Mouse (Mus musculus): ENCODE measurements around the gene Rab3gap2.

The Rab3gap2 gene

DNA sequence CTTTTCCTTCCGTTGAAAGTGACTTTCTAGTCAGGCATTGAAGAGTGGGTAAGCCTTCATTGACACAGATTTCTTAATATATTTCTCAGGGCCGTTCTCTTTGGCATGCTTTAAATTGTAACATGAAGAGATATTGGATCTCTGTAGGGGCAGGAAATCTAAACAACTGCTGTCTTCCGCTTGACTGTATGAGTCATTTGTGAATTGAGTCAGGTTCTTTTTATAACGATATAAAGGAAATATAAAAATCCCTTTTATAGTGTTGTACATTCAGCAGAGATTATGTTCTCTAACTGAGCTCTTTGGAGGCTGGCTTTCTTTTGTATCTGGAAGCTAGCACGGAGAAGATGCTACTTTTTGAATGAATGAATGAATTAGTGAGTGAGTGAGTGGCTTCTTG lies 14.0 kb downstream of the Rab3gap2 start:
- in situ Hi-C loops (cut with MboI; ENCODE audit: low sequenced_read_pairs) = no loop called here

DNA sequence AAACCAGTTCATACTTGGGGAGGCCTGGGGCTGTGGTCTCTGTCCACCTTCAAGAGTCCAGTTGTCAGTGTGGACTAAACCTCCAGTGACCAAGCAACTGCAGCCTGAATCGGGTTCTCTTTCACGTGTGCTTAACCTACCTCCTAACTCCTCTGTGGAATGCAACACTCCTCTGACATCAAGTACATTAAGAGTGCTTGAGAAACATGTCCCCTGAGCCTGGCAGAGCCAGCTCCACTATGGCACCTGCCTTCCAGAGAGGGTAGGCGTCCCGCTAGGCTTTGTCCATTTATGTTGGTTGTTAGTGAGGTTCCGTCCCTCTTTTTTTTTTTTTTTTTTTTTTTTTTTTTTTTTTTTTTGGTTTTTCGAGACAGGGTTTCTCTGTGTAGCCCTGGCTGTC lies 23.0 kb downstream of the Rab3gap2 start:
- in situ Hi-C loops (cut with MboI; ENCODE audit: low sequenced_read_pairs) = no loop called here

- in situ Hi-C loops (cut with MboI; ENCODE audit: low sequenced_read_pairs) = no loop called here
Observed at GRCm38 (mm10) chr1:185227766-185228165, 23.8 kb downstream of the Rab3gap2 start.

- in situ Hi-C loops (cut with MboI; ENCODE audit: low sequenced_read_pairs) = no loop called here
Observed at GRCm38 (mm10) chr1:185229406-185230201, 25.7 kb downstream of the Rab3gap2 start.

DNA sequence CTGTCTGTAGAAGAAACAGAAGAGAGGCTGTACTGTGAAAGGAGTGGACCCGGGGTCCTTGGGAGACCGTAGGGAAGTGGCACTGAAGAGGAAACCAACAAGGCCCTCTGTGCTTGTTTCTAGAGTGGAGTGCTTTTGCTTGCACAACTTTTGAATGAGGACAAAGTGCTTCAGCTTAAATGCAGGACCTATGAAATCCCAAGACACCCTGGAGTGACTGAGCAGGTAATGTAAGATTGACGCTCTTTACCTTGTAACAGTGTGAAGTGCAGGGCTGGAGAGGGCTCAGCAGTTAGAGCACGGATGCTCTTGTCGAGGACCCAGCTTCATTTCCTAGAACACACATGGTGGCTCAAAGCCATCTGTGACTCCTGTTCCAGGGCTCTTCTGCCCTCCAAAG lies 31.9 kb downstream of the Rab3gap2 start:
- in situ Hi-C loops (cut with MboI; ENCODE audit: low sequenced_read_pairs) = no loop called here

DNA sequence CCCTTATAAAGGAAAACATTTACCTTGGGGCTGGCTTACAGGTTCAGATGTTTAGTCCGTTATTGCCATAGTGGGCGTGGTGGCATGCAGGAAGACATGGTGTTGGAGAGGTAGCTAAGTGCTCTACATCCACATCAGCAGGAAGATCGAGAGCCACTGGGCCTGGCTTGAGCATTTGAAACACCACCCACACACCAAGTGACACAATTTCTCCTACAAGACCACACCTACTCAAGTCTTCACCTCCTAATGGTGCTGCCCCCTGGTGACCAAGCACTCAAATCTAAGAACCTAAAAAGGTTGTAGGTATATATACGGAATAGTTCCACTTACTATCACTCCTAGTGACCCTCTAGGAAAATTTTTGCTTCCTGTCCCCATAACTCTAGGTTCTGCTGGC lies 32.6 kb downstream of the Rab3gap2 start:
- in situ Hi-C loops (cut with MboI; ENCODE audit: low sequenced_read_pairs) = no loop called here

DNA sequence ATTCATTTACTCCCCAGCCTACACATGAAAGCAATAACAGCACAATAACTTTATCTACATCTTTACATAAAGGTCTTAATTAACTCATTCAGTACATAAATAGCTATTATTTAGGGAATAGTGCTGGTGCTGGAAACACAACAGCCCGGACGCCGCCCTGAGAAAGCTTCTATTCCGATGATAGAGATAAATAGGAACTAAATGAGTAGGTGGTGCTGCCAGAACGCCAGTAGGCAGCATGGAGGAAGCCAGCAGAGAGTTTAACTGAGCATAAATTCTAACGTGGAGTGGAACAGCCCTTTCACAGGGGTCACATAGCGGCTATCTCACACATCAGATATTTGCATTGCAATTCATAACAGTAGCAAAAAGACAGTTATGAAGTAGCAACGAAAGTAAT lies 39.1 kb downstream of the Rab3gap2 start:
- in situ Hi-C loops (cut with MboI; ENCODE audit: low sequenced_read_pairs) = no loop called here

- in situ Hi-C loops (cut with MboI; ENCODE audit: low sequenced_read_pairs) = no loop called here
Observed at GRCm38 (mm10) chr1:185245456-185245855, 41.5 kb downstream of the Rab3gap2 start.

GRCm38 (mm10) chr1:185247429-185248085 lies 43.6 kb downstream of the Rab3gap2 start:
- in situ Hi-C loops (cut with MboI; ENCODE audit: low sequenced_read_pairs) = no loop called here

DNA sequence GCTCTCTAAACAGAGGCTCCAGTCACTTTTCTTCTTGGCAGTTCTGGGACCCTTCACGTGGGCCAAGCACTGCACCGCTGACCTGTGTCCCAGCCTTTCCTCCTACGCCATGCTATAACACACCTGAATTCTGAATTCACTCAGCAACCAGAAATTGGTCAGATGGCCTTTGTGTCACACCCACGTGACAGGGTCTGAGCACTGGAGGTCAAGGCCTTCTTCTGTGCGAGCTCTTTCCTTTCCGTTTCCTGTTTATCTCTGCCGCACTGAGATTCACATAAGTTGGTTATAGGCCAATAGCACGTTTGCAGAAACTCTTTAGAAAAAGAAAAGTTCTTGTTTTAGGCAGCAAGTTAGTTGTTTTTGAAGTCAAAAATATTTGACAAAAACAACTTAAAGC lies 44.8 kb downstream of the Rab3gap2 start:
- in situ Hi-C loops (cut with MboI; ENCODE audit: low sequenced_read_pairs) = no loop called here

- in situ Hi-C loops (cut with MboI; ENCODE audit: low sequenced_read_pairs) = no loop called here
Observed at GRCm38 (mm10) chr1:185252351-185252750, 48.4 kb downstream of the Rab3gap2 start.

DNA sequence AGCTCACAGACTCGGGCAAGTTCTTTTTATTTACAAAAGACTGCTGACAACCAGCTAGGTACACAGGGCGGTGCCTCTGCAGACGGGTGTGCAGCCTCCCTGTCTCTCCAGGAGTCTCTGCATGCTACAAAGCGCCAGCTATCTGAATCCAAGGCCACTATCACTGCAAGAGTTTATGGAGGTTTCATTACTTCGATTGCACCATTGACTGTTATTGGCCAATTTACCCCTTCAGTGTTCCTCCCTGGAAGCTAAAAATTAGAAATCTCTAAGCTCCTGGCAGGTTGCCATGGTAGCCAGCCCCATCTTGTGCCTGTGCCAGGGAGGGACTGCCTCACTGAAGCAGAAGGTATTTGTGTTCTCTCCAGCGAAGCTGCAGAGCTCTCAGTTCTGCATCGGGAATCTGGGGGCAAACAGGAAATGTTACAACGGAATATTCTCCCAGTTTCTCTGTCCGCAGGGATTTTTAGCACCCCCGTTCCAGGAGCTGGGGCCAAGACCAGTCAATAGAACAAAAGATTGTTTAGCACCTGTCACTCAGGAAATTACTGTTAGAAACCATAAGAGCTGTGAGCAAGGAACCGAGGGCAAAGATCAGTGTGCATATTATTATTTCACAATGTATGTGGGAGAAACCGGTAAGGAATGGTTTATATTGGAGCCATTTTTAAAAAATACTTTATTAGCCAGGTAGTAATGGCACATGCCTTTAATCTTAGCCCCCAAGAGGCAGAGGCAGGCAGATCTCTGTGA lies 49.4 kb downstream of the Rab3gap2 start:
- in situ Hi-C loops (cut with MboI; ENCODE audit: low sequenced_read_pairs) = no loop called here

DNA sequence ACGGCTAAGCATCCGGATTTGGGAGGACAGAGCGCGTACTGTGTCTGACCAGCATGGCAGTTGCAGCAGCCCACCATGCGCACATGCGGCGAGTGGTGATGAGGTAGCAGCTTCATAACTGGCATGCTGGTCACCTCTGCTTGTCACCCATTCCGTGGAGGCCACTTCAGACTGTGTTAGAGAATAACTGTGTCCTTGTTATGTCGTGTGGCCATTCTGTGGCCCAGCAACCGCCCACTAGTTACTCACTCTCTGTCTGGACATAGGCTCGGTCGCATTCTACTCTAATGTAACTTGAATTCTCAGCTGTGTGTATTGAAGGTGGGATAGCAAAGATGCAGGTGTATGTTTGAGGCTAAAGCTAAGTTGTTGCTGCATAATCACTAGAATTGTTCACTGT lies 51.4 kb downstream of the Rab3gap2 start:
- in situ Hi-C loops (cut with MboI; ENCODE audit: low sequenced_read_pairs) = no loop called here

DNA sequence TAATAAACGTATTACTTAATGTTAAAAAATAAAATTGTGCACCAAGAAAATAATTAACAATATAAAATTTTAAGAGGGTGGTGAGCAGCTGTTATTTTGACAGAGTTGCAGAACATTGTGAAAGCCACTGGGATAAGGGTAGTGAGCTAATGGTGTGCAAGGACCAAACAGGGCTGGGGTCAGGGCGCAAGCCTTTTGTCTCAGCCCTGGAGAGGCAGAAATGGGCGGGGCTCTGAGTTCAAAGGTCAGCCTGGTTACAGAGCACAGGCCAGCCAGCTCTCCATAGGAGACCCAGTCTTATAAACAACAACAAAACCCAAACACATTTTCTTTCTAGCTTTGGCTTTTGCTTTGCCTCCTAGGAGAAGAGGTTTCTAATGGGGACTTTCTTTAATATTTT lies 52.8 kb downstream of the Rab3gap2 start:
- in situ Hi-C loops (cut with MboI; ENCODE audit: low sequenced_read_pairs) = no loop called here

- in situ Hi-C loops (cut with MboI; ENCODE audit: low sequenced_read_pairs) = no loop called here
Observed at GRCm38 (mm10) chr1:185262565-185262964, 58.6 kb downstream of the Rab3gap2 start.

- in situ Hi-C loops (cut with MboI; ENCODE audit: low sequenced_read_pairs) = no loop called here
Observed at GRCm38 (mm10) chr1:185268675-185269074, 64.8 kb downstream of the Rab3gap2 start.

DNA sequence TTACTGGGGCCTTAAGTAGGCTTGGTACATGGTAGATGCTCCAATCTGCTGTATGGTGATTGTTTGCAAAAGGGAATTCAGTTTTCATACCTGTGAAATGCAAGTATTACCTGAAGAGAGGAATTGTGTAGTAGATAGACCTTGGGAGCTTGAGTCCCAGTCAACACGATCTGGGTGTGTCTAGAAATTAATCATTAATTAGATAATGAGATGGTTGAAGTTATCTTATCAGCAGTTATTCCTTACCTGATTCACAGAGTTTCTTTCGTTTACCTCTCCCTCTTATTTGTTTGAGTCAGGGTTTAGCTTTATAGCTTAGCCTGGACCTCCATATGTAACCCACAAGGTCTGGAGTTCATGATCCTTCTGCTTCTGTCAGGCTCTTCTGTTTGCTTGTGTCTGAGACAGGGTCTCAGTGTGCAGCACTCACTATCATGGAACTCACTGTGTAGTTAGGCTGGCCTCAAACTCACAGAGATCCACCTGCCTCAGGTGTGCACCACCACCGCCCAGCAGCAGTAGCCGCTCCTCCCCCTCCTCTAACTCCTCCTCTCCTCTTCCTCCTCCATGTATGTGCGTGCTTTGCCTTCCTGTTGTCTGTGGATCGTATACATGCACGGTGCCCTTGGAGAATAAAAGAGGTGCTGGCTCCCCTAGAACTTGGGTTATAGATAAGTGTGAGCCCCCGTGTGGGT lies 66.6 kb downstream of the Rab3gap2 start:
- in situ Hi-C loops (cut with MboI; ENCODE audit: low sequenced_read_pairs) = no loop called here

DNA sequence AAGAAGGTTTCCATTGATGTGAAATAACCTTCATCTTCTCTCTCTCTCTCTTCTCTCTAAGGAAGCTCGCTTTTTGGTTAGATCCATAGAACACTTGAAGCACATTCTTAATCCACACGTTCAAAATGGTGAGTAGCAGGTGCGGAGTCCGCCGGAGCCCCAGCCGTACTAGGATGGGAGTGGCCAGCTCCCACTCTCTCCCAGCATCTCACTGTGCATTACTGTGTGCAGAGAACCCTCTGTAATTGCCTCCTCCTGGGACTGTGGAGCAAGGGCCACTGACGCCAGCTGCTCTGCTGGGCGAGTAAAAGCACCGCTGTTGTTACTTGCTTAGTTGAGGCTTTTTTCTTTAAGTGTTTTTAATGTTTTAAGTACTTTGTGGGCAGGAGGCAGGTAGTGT lies 67.5 kb downstream of the Rab3gap2 start:
- in situ Hi-C loops (cut with MboI; ENCODE audit: low sequenced_read_pairs) = no loop called here

DNA sequence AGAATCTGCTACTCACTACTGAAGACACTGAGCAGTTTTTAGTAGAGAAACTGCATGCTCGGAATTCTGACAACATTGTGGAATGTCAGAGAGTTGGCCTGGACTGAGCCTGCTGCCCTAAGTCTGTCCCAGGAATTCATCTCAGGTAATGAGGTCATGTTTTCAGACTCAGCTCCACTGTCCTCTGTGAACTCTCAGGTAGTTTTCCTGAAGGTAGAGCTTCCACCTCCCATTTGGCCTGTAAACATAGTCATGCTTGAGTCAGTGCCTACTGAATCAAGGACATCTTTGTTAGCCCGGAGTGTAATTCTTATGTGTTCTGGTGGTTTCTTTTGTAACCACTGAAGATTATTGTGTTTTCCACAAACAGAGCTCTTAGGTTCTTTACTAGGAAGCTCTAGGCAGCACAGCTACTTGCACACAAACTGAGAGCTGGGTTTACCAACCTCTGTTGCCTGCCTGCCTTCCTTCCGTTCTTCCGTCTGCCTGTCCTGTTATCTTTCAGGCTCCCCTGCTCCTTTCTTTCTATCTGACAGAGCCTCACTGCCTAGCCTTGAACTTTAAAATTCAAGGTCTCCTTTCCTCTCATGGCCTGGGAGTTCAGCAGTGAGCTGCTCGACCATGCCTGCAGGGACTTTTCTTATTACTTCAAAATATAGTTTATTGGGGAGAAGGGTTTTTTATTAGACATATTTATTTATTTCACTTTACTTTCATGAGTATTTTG lies 71.1 kb downstream of the Rab3gap2 start:
- in situ Hi-C loops (cut with MboI; ENCODE audit: low sequenced_read_pairs) = no loop called here

- in situ Hi-C loops (cut with MboI; ENCODE audit: low sequenced_read_pairs) = no loop called here
Observed at GRCm38 (mm10) chr1:185275976-185276375, 72.1 kb downstream of the Rab3gap2 start.

DNA sequence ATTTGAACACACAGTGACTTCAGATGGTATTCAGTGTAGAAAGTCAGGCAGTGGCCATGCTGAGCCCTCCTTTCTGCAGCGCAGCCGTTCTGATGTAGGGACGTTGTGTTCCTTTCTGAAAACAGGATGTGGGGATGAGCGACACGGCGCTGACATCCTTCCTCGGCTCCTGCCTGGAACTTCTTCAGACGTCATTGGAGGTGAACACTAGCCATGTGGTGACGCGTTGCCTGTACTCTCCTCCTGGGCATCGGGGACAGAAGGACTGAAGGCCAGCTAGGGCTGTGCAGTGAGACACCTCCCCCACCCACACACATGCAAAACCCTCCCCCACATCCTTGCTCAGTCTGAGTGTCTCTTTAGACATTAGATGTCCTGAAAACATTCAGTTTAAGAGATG lies 73.1 kb downstream of the Rab3gap2 start:
- in situ Hi-C loops (cut with MboI; ENCODE audit: low sequenced_read_pairs) = no loop called here

All from CH12F3 (cell line).